Mouse (Mus musculus): ENCODE measurements at regions not wholly inside any gene's neighbourhood (a gene's known extent, or its start where the extent isn't known, plus 50 kb on each side); places are given as distances from the start of the nearest gene placed in this dataset.

- no peak for DNase-seq
Measured at GRCm38 (mm10) chrX:64080717-64081116, 71.3 kb downstream of the Gm6760 start.

DNA sequence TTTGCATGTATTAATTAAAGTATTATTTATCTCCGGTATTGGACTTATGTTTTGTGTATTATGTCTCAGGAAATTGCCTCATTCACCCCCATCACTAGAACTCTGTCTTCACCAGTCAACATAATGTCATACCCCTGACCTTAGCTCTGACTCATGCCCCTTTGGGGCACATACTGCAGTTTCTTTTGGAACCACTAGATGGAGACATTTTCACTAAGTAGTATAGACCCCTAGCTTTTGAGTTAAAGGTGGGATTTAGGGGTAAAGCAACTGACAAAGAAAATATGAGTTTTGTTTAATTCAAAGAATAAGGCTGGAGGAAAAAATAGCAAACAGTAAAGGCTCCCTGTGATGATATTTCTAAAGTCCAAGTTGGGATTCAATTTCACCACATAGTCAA lies 93.6 kb downstream of the Gm6760 start:
- peak; percentile 6 for DNase-seq

DNA sequence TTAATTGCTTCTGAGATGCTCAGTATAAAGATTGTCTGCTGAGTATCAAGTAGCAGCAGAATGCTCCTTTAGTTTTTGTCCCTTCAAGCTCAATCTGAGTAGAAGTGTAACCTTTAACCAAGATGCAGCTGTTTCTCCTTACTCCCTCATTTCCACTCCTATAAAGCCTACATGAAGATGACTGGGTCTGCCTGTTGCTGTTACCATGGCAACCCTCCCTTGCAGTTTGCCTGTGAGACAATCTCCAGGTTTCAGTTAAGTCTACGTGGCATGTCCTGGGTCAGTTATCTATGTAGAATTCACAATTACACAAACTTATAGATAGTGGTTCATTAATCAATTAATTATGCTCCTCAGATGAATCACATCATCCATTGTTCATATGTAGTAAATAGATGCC lies 95.2 kb downstream of the Gm6760 start:
- no peak for DNase-seq

All from cerebellum, adult 9-10 months (tissue).